Mouse (Mus musculus) forebrain, embryonic 10.5 days (tissue): ENCODE results near the gene Smg5. TPM values are rescaled to one million over a fixed set of nuclear protein-coding genes. Genes with fewer than 3 reads are reported as not detected.
"Not testable (repeated sequence)": the region's sequence is repeated elsewhere in the genome, so short reads cannot be mapped to it uniquely, and the experiment has no call there.

ENCODE experiments used
- DNase-seq: peaks from one replicate; pipeline ENCODE4 v3.0.0-alpha.2; 2017; ENCODE audit warnings: low spot score; ENCODE audit errors: extremely low spot score
- H3K27ac ChIP-seq: fragments of 300-500 bp; sonication (generic); 2 replicates; pipeline ENCODE4 v1.5.1; 2016; ENCODE audit warnings: mild to moderate bottlenecking
- H3K27me3 ChIP-seq: fragments of 300-500 bp; sonication (generic); 2 replicates; pipeline ENCODE4 v1.6.1; 2016; ENCODE audit warnings: mild to moderate bottlenecking; ENCODE audit not compliant: poor library complexity, severe bottlenecking
- H3K36me3 ChIP-seq: fragments of 300-500 bp; sonication (generic); replicated peaks from 2 replicates; pipeline ENCODE4 v1.6.1; 2016; ENCODE audit warnings: mild to moderate bottlenecking, moderate library complexity
- H3K4me1 ChIP-seq: fragments of 300-500 bp; sonication (generic); 2 replicates; pipeline ENCODE4 v1.6.1; 2016
- H3K4me3 ChIP-seq: fragments of 300-500 bp; sonication (generic); 2 replicates; pipeline ENCODE4 v1.5.1; 2016; ENCODE audit warnings: mild to moderate bottlenecking, moderate library complexity
- H3K9me3 ChIP-seq: fragments of 300-500 bp; sonication (generic); 2 replicates; pipeline ENCODE4 v1.6.1; 2016; ENCODE audit warnings: mild to moderate bottlenecking, moderate library complexity
- WGBS: fragments of 180-500 bp; shearing (Covaris S2); methylation state at CpG from one replicate; pipeline ENCODE4 v1.1.7; 2016; 5-methylcytosine and 5-hydroxymethylcytosine counted together
- polyA plus RNA-seq: library from polyadenylated mRNA; unstranded; fragments of >200 nt; fragmentation: Nextera tagmentation; extraction: Ambion mirVana; gene quantifications from 2 replicates; pipeline ENCODE4 v1.2.1, GENCODE M21; 2016

The Smg5 gene
- polyA plus RNA-seq, 1 experiment from 2014 or later = 81.7 TPM

DNA sequence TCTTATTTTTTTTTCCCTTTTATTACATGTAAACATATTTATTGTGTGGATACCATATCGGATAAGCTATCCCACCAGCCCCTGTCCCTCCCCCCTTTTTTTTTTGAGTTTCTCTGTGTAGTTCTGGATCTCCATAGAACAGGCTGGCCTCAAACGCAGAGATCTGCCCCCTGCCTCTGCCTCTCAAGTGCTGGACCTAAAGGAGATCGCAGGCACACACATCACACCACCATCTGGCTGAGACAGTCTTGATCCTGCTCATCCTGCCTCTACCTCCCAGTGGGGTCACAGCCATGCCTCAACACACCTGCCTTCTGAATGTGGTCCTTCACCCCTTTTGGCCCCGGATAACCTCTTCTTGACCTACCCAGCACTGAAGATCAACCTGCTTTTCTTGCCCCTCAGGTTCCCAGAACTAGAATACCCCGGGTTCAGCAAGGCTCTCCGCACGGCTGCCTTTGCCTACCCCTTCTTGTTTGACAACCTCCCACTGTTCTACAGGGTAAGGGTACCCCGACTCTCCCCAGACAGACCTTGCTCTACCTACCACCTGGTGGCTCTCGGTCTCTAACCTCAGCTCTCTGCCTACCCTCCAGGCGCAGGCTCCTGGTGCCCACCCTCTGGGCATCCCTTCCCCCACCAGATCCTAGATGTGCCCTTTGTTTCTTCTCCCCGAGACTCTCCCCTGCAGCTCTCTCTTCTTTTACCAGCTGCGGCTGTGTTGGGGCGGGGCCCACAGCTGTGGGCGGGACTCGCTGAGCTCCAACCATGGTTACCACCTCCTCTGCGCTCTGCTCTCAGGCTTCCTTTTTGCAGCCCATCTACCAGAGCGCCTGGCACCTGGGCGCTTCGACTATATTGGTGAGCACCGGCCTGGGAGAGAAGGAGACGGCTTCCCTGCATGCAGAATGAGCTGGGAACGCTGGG, 45.6 kb downstream of the Smg5 start:
- not testable (repeated sequence) for H3K9me3 ChIP-seq, H3K36me3 ChIP-seq, H3K27me3 ChIP-seq
- Histone ChIP-seq H3K27ac (peak overlapping the region; percentile 81), H3K4me3 (peak overlapping the region; percentile 45), H3K4me1 (peaks cover 25% of the 10 kb centered on the region)
- peak; percentile 51 for DNase-seq
- 5% methylated on average over 22 of the region's 22 CpGs for WGBS

DNA sequence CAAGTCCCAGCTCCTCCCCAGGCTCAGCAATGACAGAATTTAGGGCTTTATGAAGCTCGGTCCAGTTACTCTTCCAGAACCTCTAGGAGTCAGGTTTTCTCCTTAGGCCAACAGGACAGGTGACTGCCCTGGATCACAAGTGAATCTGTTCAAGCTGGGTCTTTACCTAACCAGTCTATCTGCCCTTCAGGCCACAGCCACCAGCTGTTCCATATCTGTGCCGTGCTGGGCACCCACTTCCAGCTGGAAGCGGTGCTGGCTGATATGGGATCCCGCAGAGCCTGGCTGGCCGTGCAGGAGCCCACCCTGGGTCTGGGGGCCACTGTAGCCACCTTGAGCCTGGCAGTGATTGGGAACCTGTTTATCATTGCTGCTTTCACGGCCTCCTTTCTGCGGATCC, 46.3 kb downstream of the Smg5 start:
- H3K36me3 ChIP-seq, H3K27me3 ChIP-seq, H3K9me3 ChIP-seq, DNase-seq: not testable (repeated sequence)
- H3K4me3 ChIP-seq = peak overlapping the region; percentile 45; the same call in 1 of the 2 replicates
- peaks cover 21% of the 10 kb centered on the region for H3K4me1 ChIP-seq
- 0 out of 2 replicates have a peak overlapping the region, but pooled peaks have one; percentile 81 for H3K27ac ChIP-seq
- WGBS = 37% methylated on average over 2 of the region's 7 CpGs

DNA sequence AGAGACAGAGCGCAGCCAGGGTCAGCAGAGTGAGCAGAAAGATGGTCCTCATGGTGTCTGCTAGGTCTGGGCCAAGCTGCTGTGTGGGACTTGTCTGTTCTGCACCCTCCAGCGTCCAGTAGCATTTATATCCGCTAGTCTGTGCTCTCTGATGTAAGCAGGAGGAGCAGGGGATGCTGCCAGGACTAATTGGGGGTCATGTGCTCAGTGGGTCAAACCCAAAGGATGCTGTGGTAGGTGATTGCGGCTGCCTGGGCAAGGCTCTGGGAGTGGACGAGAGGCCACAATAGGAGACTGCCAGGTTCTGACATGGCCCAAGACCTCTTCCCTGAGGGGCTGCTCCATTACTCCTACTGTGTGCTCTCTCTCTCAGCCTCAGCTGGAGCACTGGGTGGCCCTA, 48.3 kb downstream of the Smg5 start, which contains the start of gene Bglap:
Gene Bglap, minus strand, starts transcription at position 101 of the 400 bp plus-strand sequence.
- Histone ChIP-seq H3K27me3 (no peaks in the 10 kb centered on the region), H3K4me1 (peaks cover 21% of the 10 kb centered on the region), H3K27ac (no peak within 1 kb of the TSS), H3K4me3 (no peak within 1 kb of the TSS), H3K9me3 (no peaks in the 10 kb centered on the region), H3K36me3 (no peaks in the 10 kb centered on the region; the same call in 1 of the 2 replicates)
- no peak for DNase-seq
- 81% methylated on average over 5 of the region's 5 CpGs for WGBS

DNA sequence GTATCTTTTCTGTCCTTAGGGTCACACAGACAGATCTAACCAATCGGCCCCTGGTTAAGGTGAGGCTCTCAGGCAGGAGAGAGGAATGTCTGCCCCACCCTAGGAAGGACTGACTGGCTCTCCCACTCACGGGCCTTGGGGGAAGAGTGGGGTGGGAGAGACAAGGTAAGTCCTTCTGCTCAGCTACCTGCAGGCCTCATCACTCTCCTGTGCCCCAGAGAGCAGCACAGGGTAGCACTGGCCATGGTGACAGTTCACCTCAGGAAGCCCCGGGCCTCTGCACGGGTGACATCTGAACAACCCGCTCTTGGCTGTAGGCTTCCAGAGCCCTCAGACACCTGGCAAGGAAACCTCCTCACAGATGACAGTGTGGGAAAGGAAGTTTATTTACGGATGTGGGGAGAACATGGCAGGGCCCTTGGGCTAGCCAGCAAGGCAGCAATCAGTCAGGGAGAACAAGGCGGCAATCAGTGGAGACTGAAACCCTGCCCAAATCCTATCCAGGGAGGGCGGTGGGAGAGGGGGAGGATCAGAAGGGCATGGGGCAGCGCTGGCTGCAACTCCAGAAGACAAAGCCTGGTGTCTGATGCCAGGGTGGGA, 57.8 kb downstream of the Smg5 start:
- WGBS = 90% methylated on average over 9 of the region's 9 CpGs
- H3K9me3 ChIP-seq = no peaks in the 10 kb centered on the region
- H3K4me3 ChIP-seq = no peak overlapping the region
- H3K36me3 ChIP-seq = peaks cover 84% of the 10 kb centered on the region
- H3K27me3 ChIP-seq = no peaks in the 10 kb centered on the region
- H3K27ac ChIP-seq = no peak overlapping the region
- no peaks in the 10 kb centered on the region for H3K4me1 ChIP-seq
- DNase-seq = no peak

DNA sequence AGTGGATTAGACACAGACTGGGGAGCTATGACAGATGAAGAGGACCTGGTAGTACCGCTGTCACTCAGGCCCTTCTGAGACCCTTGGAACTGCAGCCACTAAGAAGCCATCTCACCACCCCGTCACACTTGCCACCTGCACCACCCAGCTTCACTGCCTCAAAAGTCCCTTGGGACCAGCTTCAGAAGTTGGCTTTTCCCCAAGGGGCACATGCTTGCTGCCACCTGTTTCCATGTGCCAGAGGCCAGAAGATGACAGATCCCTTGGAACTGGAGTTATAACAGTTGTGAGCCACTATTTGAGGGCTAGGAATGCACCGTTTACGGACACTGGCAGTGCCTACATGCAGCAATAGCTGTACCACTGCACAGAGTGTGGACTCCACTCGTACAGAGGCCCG, 59.2 kb downstream of the Smg5 start:
- Histone ChIP-seq H3K27ac (no peak overlapping the region), H3K4me1 (no peaks in the 10 kb centered on the region), H3K4me3 (no peak overlapping the region), H3K36me3 (peaks cover 89% of the 10 kb centered on the region), H3K27me3 (no peaks in the 10 kb centered on the region), H3K9me3 (no peaks in the 10 kb centered on the region)
- no peak for DNase-seq
- 96% methylated on average over 6 of the region's 6 CpGs for WGBS

DNA sequence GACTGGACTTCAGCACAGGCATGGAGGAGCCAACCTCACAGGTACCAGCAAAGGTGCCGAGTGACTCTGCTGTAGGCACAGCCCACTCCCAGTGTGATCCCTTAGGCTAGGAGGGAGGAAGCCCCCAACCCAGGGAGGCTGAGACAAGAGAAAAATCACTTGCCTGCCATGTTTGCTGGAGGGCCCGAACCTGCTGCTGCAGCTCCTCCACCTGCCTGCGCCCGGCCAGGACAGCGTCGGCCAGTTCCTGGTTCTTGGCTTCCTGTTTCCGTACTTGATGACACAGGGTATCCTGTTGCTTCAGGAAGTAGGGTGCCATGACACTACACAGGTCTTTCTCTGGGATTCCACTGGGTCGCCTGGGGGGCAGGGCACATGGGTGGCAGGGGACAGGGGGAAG, 59.7 kb downstream of the Smg5 start:
- no peaks in the 10 kb centered on the region for H3K27me3 ChIP-seq
- DNase-seq = no peak
- 92% methylated on average over 8 of the region's 8 CpGs for WGBS
- no peaks in the 10 kb centered on the region for H3K4me1 ChIP-seq
- H3K36me3 ChIP-seq = peaks cover 89% of the 10 kb centered on the region
- H3K4me3 ChIP-seq = no peak overlapping the region
- H3K27ac ChIP-seq = no peak overlapping the region
- H3K9me3 ChIP-seq = no peaks in the 10 kb centered on the region

DNA sequence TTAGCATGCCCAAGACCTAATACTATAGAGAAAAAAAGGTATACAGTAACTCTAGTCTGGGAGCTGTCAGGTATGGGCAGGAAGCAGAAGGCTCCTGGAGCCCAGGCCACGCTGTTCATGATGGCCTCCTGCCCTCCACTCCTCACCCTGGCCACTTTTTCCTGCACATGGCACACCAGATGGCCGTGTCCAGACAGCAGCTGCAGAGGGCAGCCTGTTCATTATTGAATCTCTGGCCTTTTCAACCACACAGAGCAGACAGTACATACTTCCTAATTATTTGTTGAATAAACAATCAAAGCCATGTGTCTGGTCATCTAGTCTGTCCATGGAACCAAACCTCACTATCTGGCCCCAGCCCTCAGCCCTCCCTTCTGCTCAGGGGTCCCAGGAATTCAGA, 62.6 kb downstream of the Smg5 start:
- Histone ChIP-seq H3K36me3 (peaks cover 91% of the 10 kb centered on the region), H3K27ac (no peak overlapping the region), H3K27me3 (no peaks in the 10 kb centered on the region), H3K9me3 (no peaks in the 10 kb centered on the region), H3K4me3 (no peak overlapping the region), H3K4me1 (no peaks in the 10 kb centered on the region)
- DNase-seq = no peak
- 85% methylated on average over 2 of the region's 2 CpGs for WGBS

DNA sequence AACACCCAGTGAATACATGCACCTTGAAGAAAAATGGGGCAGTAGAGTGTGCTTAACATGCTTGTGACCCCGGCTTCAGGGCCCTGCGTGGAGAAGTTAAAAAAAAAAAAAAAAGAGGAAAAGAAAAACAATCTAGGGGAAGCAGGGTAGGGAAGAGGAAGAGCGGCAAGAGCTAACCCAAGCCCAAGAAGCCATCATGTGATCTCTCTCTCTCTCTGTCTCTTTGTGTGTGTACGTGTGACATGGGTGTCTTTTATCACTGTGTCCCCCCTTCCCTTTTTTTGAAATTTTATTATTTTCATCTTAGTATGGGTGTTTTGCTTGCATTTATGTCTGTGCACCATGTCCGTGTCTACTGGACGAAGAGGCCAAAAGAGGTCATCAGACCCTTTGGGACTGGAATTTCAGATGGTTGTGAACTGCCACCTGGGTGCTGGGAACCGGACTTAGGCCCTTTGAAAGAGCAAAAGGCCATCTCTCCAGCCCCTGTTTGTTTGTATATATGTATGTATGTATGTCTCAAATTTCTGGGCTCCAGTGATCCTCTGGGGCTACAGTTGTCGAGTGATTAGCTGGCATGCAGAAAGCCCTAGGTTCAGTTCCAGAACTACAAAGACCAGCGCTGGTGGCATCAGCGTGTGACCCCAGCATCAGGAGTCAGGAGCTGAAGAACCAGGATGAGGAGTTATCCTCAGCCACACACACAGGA, 67.6 kb downstream of the Smg5 start:
- WGBS = 94% methylated on average over 10 of the region's 10 CpGs
- Histone ChIP-seq H3K4me3 (no peak overlapping the region), H3K9me3 (no peaks in the 10 kb centered on the region; the same call in 1 of the 2 replicates), H3K27me3 (no peaks in the 10 kb centered on the region), H3K36me3 (peaks cover 52% of the 10 kb centered on the region), H3K27ac (no peak overlapping the region), H3K4me1 (peaks cover 20% of the 10 kb centered on the region)
- DNase-seq = no peak

DNA sequence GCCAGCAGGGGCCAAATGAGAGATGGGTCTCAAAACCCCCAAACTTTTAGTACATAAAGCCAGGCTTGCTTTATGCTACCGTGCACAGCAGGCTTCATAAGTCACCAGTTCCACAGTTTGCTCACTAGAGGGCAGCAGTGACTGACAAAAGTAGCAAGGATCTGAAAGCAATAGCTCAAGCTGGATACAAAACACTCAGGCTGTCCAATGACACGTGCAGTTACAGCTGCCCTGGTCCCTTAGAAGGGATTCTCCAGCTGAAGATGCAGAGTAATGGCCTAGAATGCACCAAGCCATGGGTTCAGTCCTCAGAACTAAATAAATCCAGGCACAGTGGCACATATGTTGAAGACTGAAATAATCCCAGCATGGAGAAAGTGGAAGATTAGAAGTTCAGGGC, 71.0 kb downstream of the Smg5 start:
- H3K27me3 ChIP-seq = no peaks in the 10 kb centered on the region
- no peaks in the 10 kb centered on the region; the same call in 1 of the 2 replicates for H3K9me3 ChIP-seq
- 3% methylated on average over 2 of the region's 2 CpGs for WGBS
- peak; percentile 71 for DNase-seq
- no peak overlapping the region for H3K4me3 ChIP-seq
- H3K36me3 ChIP-seq = peaks cover 37% of the 10 kb centered on the region
- H3K27ac ChIP-seq = no peak overlapping the region
- H3K4me1 ChIP-seq = peaks cover 37% of the 10 kb centered on the region

DNA sequence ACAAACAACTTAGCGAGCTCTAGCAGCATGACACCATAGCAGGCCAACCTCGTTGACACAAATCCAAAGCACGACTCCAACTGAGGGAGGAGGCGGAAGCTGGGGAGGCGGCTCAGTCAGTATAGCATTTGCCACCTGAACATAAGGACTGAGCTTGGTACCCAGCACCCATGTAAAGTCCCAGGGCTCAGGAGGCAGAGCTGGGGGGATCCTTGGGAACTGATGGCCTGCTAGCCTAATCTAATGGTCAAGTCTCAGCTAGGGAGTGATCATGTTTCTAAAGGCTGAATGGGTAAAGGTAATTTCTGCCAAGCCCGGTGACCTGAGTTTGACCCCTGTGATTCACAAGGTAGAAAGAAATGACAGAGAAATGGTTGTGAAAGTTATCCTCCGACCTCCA, 71.5 kb downstream of the Smg5 start:
- Histone ChIP-seq H3K9me3 (no peaks in the 10 kb centered on the region; the same call in 1 of the 2 replicates), H3K36me3 (peaks cover 37% of the 10 kb centered on the region), H3K27ac (no peak overlapping the region), H3K4me3 (no peak overlapping the region), H3K27me3 (no peaks in the 10 kb centered on the region), H3K4me1 (peaks cover 37% of the 10 kb centered on the region)
- DNase-seq = no peak
- WGBS = 61% methylated on average over 7 of the region's 7 CpGs

DNA sequence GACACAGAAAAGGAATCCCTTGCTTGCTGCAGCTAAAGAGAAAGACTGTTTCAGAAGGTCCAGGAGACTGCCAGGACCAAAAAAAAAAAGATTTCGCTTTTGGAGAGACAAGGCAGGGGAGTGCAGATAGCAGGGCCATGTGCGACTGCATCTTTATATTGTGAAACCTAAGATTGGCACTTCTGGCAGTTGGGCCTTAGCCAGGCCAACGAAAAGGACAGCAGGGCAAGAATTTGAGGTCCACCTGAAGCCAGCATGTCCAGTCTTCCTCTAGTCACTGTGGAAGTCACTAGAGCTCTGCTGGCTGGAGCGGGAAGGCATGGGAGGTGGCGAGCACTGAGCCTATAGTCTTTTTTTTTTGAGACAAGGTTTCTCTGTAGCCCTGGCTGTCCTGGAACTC, 72.9 kb downstream of the Smg5 start:
- Histone ChIP-seq H3K36me3 (peaks cover 37% of the 10 kb centered on the region), H3K4me1 (peaks cover 37% of the 10 kb centered on the region), H3K4me3 (peak overlapping the region; percentile 83), H3K27me3 (no peaks in the 10 kb centered on the region), H3K27ac (peak overlapping the region; percentile 99), H3K9me3 (no peaks in the 10 kb centered on the region; the same call in 1 of the 2 replicates)
- 69% methylated on average over 5 of the region's 5 CpGs for WGBS
- no peak for DNase-seq

DNA sequence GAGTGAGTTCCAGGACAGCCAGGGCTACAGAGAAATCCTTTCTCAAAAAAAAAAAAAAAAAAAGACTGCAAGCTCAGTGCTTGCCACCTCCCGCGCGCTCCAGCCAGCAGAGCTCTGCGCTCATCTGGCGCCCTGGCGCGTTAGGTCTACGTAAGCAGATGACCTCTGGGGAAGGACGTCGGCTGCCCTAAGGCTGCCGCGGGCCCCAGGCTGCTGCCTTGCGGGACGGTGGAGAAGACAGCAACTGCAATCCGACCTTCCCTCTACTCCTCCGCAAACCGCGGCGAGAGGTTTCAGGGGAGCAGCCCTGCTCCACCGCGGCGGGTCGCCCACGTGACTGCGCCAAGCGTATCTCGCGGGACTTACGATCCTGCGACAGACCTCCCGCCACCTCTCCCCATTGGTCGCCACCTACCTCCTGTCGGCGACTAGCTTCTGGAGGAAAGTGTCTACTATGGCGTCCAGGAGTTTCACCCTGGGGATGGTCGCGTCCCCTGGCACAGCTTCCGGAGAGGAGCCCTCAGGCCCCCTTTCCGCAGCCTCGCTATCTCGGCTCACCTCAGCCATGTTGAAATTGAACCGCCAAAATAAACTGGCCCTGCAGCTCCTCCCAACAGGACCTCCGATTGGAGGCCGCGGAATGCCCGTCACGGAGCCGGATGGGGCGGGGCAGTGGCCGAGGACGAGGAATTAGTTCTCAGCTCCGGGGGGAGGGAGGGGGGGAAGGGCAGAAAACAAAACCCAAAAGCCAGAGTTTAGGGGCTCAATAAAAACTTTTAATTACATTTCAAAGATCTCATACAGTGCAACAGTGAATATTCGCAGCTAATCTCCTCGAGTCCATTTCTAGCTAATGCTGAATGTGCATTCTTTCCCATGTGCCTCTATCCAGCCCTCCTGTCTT, 73.9 kb downstream of the Smg5 start, which contains the start of gene Pmf1:
Gene Pmf1, minus strand, starts transcription at position 591 of the 904 bp plus-strand sequence.
- Histone ChIP-seq H3K27ac (peak within 1 kb of the TSS; percentile 99), H3K27me3 (no peaks in the 10 kb centered on the region), H3K4me1 (peaks cover 37% of the 10 kb centered on the region), H3K9me3 (no peaks in the 10 kb centered on the region), H3K4me3 (peak within 1 kb of the TSS; percentile 83), H3K36me3 (peaks cover 41% of the 10 kb centered on the region)
- under 1% methylated on average over 54 of the region's 54 CpGs for WGBS
- DNase-seq = peak; percentile 94
